Mouse (Mus musculus): ENCODE measurements around the gene Pde7b.

- no peak for TF ChIP-seq GATA1 (IDR thresholded peaks at IDR 0.05; ENCODE audit: borderline replicate concordance, low read length)
- no peak for TF ChIP-seq CTCF (IDR thresholded peaks at IDR 0.05; ENCODE audit: low read depth, low read length)
These were observed 134.8 kb downstream of the Pde7b start for GRCm38 (mm10) chr10:20590100-20590499.
